Mouse (Mus musculus) kidney, adult 2 months (tissue): ENCODE results near the gene Bnc1. TPM values are rescaled to one million over a fixed set of nuclear protein-coding genes. Genes with fewer than 3 reads are reported as not detected.

Experiments
- DNase-seq: peaks from one replicate; pipeline ENCODE4 v3.0.0; 2021
- H3K27ac ChIP-seq: fragments of 200-500 bp; 2 replicates; pipeline ENCODE4 v1.5.1; 2012; ENCODE audit warnings: low read depth, low read length, control low read depth, inconsistent platforms; ENCODE audit not compliant: insufficient read depth
- H3K27me3 ChIP-seq: fragments of 200-500 bp; replicated peaks from 2 replicates; pipeline ENCODE4 v1.6.1; 2012; ENCODE audit warnings: mild to moderate bottlenecking, moderate library complexity, low read length, inconsistent platforms; ENCODE audit not compliant: control insufficient read depth, insufficient read depth
- H3K36me3 ChIP-seq: fragments of 200-500 bp; 2 replicates; pipeline ENCODE4 v1.6.1; 2012; ENCODE audit warnings: mild to moderate bottlenecking, moderate library complexity, low read length, inconsistent platforms; ENCODE audit not compliant: control insufficient read depth, insufficient read depth
- H3K4me1 ChIP-seq: fragments of 200-500 bp; 2 replicates; pipeline ENCODE4 v1.6.1; 2011; ENCODE audit warnings: low read length; ENCODE audit not compliant: control insufficient read depth, insufficient read depth
- H3K4me3 ChIP-seq: fragments of 200-500 bp; 2 replicates; pipeline ENCODE4 v1.5.1; 2011; ENCODE audit warnings: mild to moderate bottlenecking, low read depth, low read length, control low read depth; ENCODE audit not compliant: insufficient read depth
- CTCF ChIP-seq: fragments of 200-500 bp; conservative IDR thresholded peaks from 2 replicates; pipeline ENCODE4 v1.5.1; 2011; ENCODE audit warnings: low read depth, mild to moderate bottlenecking, control low read depth, low read length, moderate library complexity, mixed read lengths; ENCODE audit not compliant: insufficient read depth, insufficient read length
- POLR2A ChIP-seq: fragments of 200-500 bp; IDR thresholded peaks from one replicate; pipeline ENCODE4 v1.6.1; 2011; ENCODE audit warnings: low read depth, low read length, control low read depth
- WGBS: fragments of 180-500 bp; shearing (Covaris S2); methylation state at CpG from one replicate; pipeline ENCODE4 v1.1.7; 2018; 5-methylcytosine and 5-hydroxymethylcytosine counted together
- polyA plus RNA-seq: library from polyadenylated mRNA; depleted of rRNA; stranded (reverse); fragments of >200 nt; gene quantifications from 2 replicates; pipeline ENCODE4 v1.2.3, GENCODE M21; 2012; rRNA removed

The Bnc1 gene
- polyA plus RNA-seq, 1 experiment, result 0.11 TPM

DNA sequence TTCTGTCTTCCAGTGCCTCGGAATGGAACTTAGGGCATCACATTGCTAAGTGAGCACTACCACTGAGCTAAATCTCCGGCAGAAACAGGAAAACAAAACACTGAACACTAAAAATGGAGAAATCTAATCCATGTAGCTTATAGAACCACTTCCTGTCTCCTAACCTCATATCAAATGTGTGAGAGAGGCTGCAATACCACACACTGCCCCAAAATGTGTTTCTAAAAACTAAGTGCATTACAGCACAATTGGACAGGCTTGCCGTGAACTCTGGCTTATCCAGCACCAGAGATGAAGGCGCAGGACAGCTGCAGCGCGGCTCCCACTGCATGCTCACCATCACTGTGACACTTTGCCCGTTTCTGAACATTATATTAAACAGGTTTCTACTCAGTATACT is 63.1 kb downstream of the Bnc1 start:
- WGBS, result 86% methylated on average over 7 of the region's 7 CpGs
- Histone ChIP-seq H3K4me1 (no peaks in the 10 kb centered on the region), H3K27me3 (no peaks in the 10 kb centered on the region), H3K27ac (no peak overlapping the region), H3K36me3 (no peaks in the 10 kb centered on the region), H3K4me3 (no peak overlapping the region)
- DNase-seq, result no peak
- TF ChIP-seq POLR2A (no peak), CTCF (no peak)

DNA sequence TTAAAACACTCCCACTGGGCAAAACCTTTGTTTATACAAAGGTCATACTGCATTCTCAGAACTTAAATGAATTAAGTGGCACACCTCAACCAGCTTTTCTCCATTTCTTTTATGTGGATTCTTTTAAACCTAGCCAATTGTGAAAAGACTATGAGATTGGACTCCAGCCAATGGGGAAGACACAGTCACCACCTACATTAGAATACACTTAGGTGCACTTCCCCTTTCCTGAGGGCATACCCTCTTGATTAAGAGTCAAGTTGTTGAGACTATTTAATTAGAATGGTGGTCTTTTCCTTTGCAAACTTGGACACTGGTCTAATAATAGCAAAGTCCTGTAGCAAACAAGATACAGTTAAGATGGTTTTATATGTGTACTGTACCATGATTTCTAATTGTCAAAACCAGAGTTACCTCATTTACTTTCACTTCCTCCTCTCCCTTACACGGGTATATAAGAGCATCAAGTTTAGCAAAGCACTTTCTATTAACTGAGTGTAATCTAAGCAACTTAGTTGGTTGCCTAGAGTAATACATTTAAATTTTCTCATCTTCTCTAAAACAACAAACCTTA is 70.6 kb downstream of the Bnc1 start:
- H3K36me3 ChIP-seq, result no peaks in the 10 kb centered on the region
- no peak for DNase-seq

DNA sequence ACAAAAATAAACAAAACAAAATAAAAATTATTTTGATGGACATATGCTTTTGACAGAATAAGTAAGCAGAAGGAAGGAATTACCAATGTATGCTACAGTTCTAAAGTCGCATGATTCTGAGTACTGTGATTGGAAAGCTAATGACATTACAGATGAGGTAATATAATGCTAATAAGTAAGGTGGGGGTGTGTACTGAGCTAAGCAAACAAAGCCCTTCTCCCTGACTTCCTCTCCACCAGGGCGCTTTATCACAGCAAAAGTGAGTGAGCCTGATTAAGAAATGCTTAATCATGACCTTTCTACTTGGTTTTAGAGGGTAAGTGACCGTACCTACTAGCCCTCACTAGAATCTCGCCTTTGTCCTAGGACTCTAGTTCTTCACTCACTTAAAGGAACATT is 71.8 kb downstream of the Bnc1 start:
- Histone ChIP-seq H3K36me3 (no peaks in the 10 kb centered on the region), H3K4me1 (no peaks in the 10 kb centered on the region), H3K4me3 (no peak overlapping the region), H3K27me3 (no peaks in the 10 kb centered on the region), H3K27ac (no peak overlapping the region)
- no peak for DNase-seq
- 87% methylated on average over 4 of the region's 4 CpGs for WGBS
- no peak for TF ChIP-seq CTCF
- TF ChIP-seq POLR2A, result no peak

More for the DNA sequence above, 70.6 kb downstream of the Bnc1 start:
- TF ChIP-seq POLR2A (no peak), CTCF (no peak)
- H3K4me3 ChIP-seq, result no peak overlapping the region
- H3K27ac ChIP-seq, result no peak overlapping the region
- H3K4me1 ChIP-seq, result no peaks in the 10 kb centered on the region
- no peaks in the 10 kb centered on the region for H3K27me3 ChIP-seq
- WGBS, result 45% methylated on average over 1 of the region's 1 CpGs

DNA sequence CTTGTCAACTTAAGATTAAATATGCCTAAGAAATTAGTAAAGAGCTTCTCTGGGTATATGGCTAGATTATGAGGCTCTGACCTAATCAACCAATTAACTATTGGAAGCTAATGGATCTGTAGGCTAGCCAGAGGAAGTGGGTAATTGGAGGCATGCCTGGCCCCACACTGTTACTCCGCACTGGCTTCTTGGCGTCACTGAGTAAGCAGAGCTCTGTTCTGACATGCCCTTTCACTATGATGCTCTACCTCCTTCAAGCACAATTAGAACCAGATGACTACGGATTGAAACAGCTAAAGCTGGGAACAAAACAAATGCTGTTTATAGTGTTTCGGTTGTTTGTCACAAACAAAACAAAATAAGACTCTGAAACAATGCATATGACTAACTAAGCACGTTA is 73.8 kb downstream of the Bnc1 start:
- no peak for DNase-seq
- WGBS, result 79% methylated on average over 5 of the region's 5 CpGs
- Histone ChIP-seq H3K36me3 (no peaks in the 10 kb centered on the region), H3K4me3 (no peak overlapping the region), H3K27ac (no peak overlapping the region), H3K4me1 (no peaks in the 10 kb centered on the region), H3K27me3 (no peaks in the 10 kb centered on the region)
- no peak for TF ChIP-seq CTCF
- no peak for TF ChIP-seq POLR2A

Other genes with a start within 250 kb of the Bnc1 start
- gene Ramac, start 229.4 kb downstream of the Bnc1 start, polyA plus RNA-seq, result 14.7 and 23.8 TPM in 2 replicates
- 36.8 and 40.3 TPM in 2 replicates for gene 3110040N11Rik, start 202.8 kb downstream of the Bnc1 start, polyA plus RNA-seq
- gene Btbd1, start 162.9 kb downstream of the Bnc1 start, polyA plus RNA-seq, result 24.3 and 28.1 TPM in 2 replicates
- not detected in 2 replicates for gene Gm10160, start 136.5 kb downstream of the Bnc1 start, polyA plus RNA-seq
- gene Tm6sf1, start 133.3 kb downstream of the Bnc1 start, polyA plus RNA-seq, result 16.8 and 17.0 TPM in 2 replicates
- gene Hdgfl3, start 57.8 kb downstream of the Bnc1 start, polyA plus RNA-seq, result 1.5 TPM in 2 replicates
- 0.26 and 0.36 TPM in 2 replicates for gene Sh3gl3, start 181.5 kb upstream of the Bnc1 start, polyA plus RNA-seq